Mouse (Mus musculus) spleen, postnatal 36 days (tissue): Measurements from ENCODE around the gene Actl11.

Source experiments
- DNase-seq, 2 experiments: peaks; one replicate each; pipeline ENCODE4 v3.0.0; 2022; ENCODE audit warnings: low spot score in 2 of 2, mixed read lengths in 1 of 2

Gene Actl11

GRCm38 (mm10) chr9:107928169-107928568, at the start of gene Actl11:
Gene Actl11, plus strand, starts transcription at chr9:107928469.
- no peak for DNase-seq

GRCm38 (mm10) chr9:107880411-107880810, 47.9 kb upstream of the Actl11 start:
- no peak for DNase-seq

GRCm38 (mm10) chr9:107887804-107888266, 40.4 kb upstream of the Actl11 start, which contains the start of gene Mon1a:
Gene Mon1a, plus strand, starts transcription at chr9:107888151.
- DNase-seq: peak; percentile 92

- peak; percentile 11 to 19 for DNase-seq
Observed at GRCm38 (mm10) chr9:107888267-107888850, 39.9 kb upstream of the Actl11 start.

- no peak for DNase-seq
Observed at GRCm38 (mm10) chr9:107890260-107890659, 38.0 kb upstream of the Actl11 start.

- no peak for DNase-seq
Observed at GRCm38 (mm10) chr9:107891023-107891422, 37.2 kb upstream of the Actl11 start.

- DNase-seq: no peak
Observed at GRCm38 (mm10) chr9:107898563-107898962, 29.7 kb upstream of the Actl11 start.

GRCm38 (mm10) chr9:107899855-107900254, 28.4 kb upstream of the Actl11 start:
- DNase-seq: no peak

- peak; percentile 26 to 40 for DNase-seq
Observed at GRCm38 (mm10) chr9:107900840-107901626, 27.2 kb upstream of the Actl11 start.

- no peak for DNase-seq
Observed at GRCm38 (mm10) chr9:107901627-107901914, 26.7 kb upstream of the Actl11 start.

GRCm38 (mm10) chr9:107904726-107905125, 23.5 kb upstream of the Actl11 start:
- DNase-seq: peak; percentile 72 to 77

- peak in 1 of 2 experiments; percentile 20 for DNase-seq
Observed at GRCm38 (mm10) chr9:107906252-107906966, 21.9 kb upstream of the Actl11 start, which contains the start of gene Mst1r. Gene Mst1r, plus strand, starts transcription at chr9:107906873.

- no peak for DNase-seq
Observed at GRCm38 (mm10) chr9:107906967-107907800, 21.1 kb upstream of the Actl11 start.

- DNase-seq: no peak
Observed at GRCm38 (mm10) chr9:107907801-107908120, 20.5 kb upstream of the Actl11 start.

GRCm38 (mm10) chr9:107908410-107909158, 19.7 kb upstream of the Actl11 start:
- no peak for DNase-seq

- DNase-seq: no peak
Observed at GRCm38 (mm10) chr9:107910025-107910769, 18.1 kb upstream of the Actl11 start.

GRCm38 (mm10) chr9:107914764-107915420, 13.4 kb upstream of the Actl11 start:
- DNase-seq: no peak

- no peak for DNase-seq
Observed at GRCm38 (mm10) chr9:107917895-107918608, 10.2 kb upstream of the Actl11 start.

- DNase-seq: no peak
Observed at GRCm38 (mm10) chr9:107918884-107919283, 9.4 kb upstream of the Actl11 start.
